Mouse (Mus musculus) limb, embryonic 11.5 days (tissue): ENCODE results near the gene Znhit6. TPM values are rescaled to one million over a fixed set of nuclear protein-coding genes. Genes with fewer than 3 reads are reported as not detected.

Experiments
- polyA plus RNA-seq: library from polyadenylated mRNA; unstranded; fragments of >200 nt; fragmentation: Nextera tagmentation; extraction: Ambion mirVana; gene quantifications from 2 replicates; pipeline ENCODE4 v1.2.1, GENCODE M21; 2014

Gene Znhit6
- polyA plus RNA-seq, 1 experiment from 2014 or later: 38.3 TPM

Other genes starting within 250 kb of the Znhit6 start
- gene Ccn1, start 73.8 kb downstream of the Znhit6 start, polyA plus RNA-seq: 26.4 and 29.8 TPM in 2 replicates
- 14.0 and 15.6 TPM in 2 replicates for gene Ddah1, start 182.5 kb downstream of the Znhit6 start, polyA plus RNA-seq